Mouse (Mus musculus): Measurements from ENCODE around the gene Acin1. TPM values are rescaled to one million over a fixed set of nuclear protein-coding genes. Genes with fewer than 3 reads are reported as not detected.
A peak's percentile ranks its signal among the peaks of the same experiment; 100 is the strongest.

Gene Acin1
- polyA plus RNA-seq, 1 experiment from 2014 or later: 38.0 TPM

DNA sequence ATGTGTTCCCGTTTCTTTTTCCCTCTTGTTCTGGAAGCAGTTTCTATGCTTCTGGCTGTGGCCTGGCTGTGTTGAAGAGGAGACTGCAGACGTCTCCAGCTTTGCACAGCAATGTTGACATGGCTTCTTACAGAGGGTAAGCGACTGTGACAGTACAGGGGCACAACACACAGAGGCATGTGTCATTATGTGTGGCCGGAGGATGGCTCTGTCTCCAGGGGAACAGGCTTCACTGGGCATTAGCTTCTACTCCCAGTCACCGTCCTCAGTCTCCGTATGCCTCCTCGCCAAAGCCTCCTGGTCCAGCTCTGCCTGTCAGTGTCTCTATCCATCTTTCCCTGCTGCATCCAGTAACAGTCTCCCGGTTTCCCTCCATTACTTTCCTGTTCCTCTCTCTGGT lies 79.5 kb downstream of the Acin1 start:
- 70% methylated on average over 8 of the region's 8 CpGs for WGBS (ENCODE audit: insufficient replicate concordance)
- Histone ChIP-seq H3K4me1 (ENCODE audit: insufficient read depth) (peaks cover 28% of the 10 kb centered on the region), H3K27me3 (ENCODE audit: insufficient read depth, low read length) (no peaks in the 10 kb centered on the region), H3K36me3 (replicated peaks; ENCODE audit: insufficient read depth, low read length) (no peaks in the 10 kb centered on the region; the same call in 1 of the 2 replicates), H3K9me3 (ENCODE audit: low read length) (no peaks in the 10 kb centered on the region), H3K9ac (replicated peaks) (no peak overlapping the region), H3K4me3 (ENCODE audit: low read depth, low read length) (no peak overlapping the region), H3K27ac (ENCODE audit: low read depth) (no peak overlapping the region), H3K4me2 (ENCODE audit: low read depth, low read length) (no peak overlapping the region)
- ATAC-seq: no peak
- DNase-seq: no peak
- TF ChIP-seq EP300 (IDR thresholded peaks at IDR 0.05; ENCODE audit: low read depth) (no peak), CTCF (IDR thresholded peaks at IDR 0.05; ENCODE audit: low read depth) (no peak)

DNA sequence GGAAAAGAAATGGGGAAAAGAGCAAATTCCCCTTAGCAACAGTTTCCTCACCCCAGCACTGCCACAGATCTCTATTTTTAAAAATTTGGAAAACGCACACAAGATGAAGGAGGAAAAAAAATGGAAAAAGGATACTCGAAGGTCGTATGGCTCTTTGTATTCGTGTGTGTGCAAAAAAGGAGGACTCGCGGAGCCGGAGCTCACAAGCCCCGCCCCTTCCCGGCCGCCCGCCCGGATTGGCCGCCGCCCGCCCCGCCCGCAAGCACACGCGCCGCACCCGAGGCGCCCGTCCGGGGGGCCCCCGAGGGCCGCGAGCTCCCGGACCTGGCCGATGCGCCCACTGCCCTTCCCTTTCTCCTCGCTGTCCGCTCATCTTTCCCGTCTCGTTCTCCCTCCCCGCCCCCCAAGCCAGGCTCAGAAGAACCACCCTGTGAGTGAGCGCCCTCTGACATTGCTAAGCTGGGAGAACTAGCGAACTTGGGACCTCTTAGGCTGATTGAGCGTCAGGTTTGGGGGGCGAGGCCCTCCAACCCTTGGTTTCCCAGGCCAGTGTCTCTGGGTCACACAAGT lies 80.9 kb downstream of the Acin1 start, which contains the start of gene 4931414P19Rik:
Gene 4931414P19Rik (minus strand): TSS at position 242 of the 570 bp plus-strand sequence.
- Histone ChIP-seq H3K4me2 (ENCODE audit: low read depth, low read length) (peak within 1 kb of the TSS; percentile 78), H3K27ac (ENCODE audit: low read depth) (peak within 1 kb of the TSS; percentile 84), H3K9ac (replicated peaks) (peak within 1 kb of the TSS; percentile 73), H3K36me3 (replicated peaks; ENCODE audit: insufficient read depth, low read length) (no peaks in the 10 kb centered on the region), H3K4me1 (ENCODE audit: insufficient read depth) (peaks cover 31% of the 10 kb centered on the region), H3K4me3 (ENCODE audit: low read depth, low read length) (peak within 1 kb of the TSS; percentile 60), H3K27me3 (ENCODE audit: insufficient read depth, low read length) (no peaks in the 10 kb centered on the region), H3K9me3 (ENCODE audit: low read length) (no peaks in the 10 kb centered on the region)
- under 1% methylated on average over 39 of the region's 39 CpGs for WGBS (ENCODE audit: insufficient replicate concordance)
- no peak for TF ChIP-seq CTCF (IDR thresholded peaks at IDR 0.05; ENCODE audit: low read depth)
- no peak for TF ChIP-seq EP300 (IDR thresholded peaks at IDR 0.05; ENCODE audit: low read depth)
- peak; percentile 46 for ATAC-seq
- DNase-seq: peak; percentile 92

GRCm38 (mm10) chr14:54603686-54604085 lies 83.0 kb downstream of the Acin1 start:
- H3K9ac ChIP-seq (replicated peaks): no peak overlapping the region

GRCm38 (mm10) chr14:54603038-54603654 lies 83.6 kb downstream of the Acin1 start:
- DNase-seq (peak; percentile 96), ATAC-seq (peak; percentile 99)
- no peaks in the 10 kb centered on the region for H3K27me3 ChIP-seq (ENCODE audit: insufficient read depth, low read length)
- peaks cover 31% of the 10 kb centered on the region for H3K4me1 ChIP-seq (ENCODE audit: insufficient read depth)
- peak overlapping the region; percentile 84 for H3K27ac ChIP-seq (ENCODE audit: low read depth)
- H3K4me2 ChIP-seq (ENCODE audit: low read depth, low read length): peak overlapping the region; percentile 59
- TF ChIP-seq EP300 (IDR thresholded peaks at IDR 0.05; ENCODE audit: low read depth) (peak; percentile 35; the same call in 1 of the 2 replicates), CTCF (IDR thresholded peaks at IDR 0.05; ENCODE audit: low read depth) (peak; percentile 22; the same call in 1 of the 2 replicates)
- H3K36me3 ChIP-seq (replicated peaks; ENCODE audit: insufficient read depth, low read length): no peaks in the 10 kb centered on the region
- H3K9me3 ChIP-seq (ENCODE audit: low read length): no peaks in the 10 kb centered on the region
- peak overlapping the region; percentile 62 for H3K4me3 ChIP-seq (ENCODE audit: low read depth, low read length)
- 1% methylated on average over 45 of the region's 46 CpGs for WGBS (ENCODE audit: insufficient replicate concordance)
- H3K9ac ChIP-seq (replicated peaks): peak overlapping the region; percentile 66

More at GRCm38 (mm10) chr14:54603686-54604085, 83.0 kb downstream of the Acin1 start:
- 83% methylated on average over 8 of the region's 8 CpGs for WGBS (ENCODE audit: insufficient replicate concordance)
- peak overlapping the region; percentile 84 for H3K27ac ChIP-seq (ENCODE audit: low read depth)
- no peaks in the 10 kb centered on the region for H3K36me3 ChIP-seq (replicated peaks; ENCODE audit: insufficient read depth, low read length)
- H3K4me3 ChIP-seq (ENCODE audit: low read depth, low read length): peak overlapping the region; percentile 62
- DNase-seq (no peak), ATAC-seq (no peak)
- H3K4me1 ChIP-seq (ENCODE audit: insufficient read depth): peaks cover 31% of the 10 kb centered on the region
- TF ChIP-seq CTCF (IDR thresholded peaks at IDR 0.05; ENCODE audit: low read depth): no peak
- no peak for TF ChIP-seq EP300 (IDR thresholded peaks at IDR 0.05; ENCODE audit: low read depth)
- no peaks in the 10 kb centered on the region for H3K9me3 ChIP-seq (ENCODE audit: low read length)
- H3K27me3 ChIP-seq (ENCODE audit: insufficient read depth, low read length): no peaks in the 10 kb centered on the region
- H3K4me2 ChIP-seq (ENCODE audit: low read depth, low read length): peak overlapping the region; percentile 59

DNA sequence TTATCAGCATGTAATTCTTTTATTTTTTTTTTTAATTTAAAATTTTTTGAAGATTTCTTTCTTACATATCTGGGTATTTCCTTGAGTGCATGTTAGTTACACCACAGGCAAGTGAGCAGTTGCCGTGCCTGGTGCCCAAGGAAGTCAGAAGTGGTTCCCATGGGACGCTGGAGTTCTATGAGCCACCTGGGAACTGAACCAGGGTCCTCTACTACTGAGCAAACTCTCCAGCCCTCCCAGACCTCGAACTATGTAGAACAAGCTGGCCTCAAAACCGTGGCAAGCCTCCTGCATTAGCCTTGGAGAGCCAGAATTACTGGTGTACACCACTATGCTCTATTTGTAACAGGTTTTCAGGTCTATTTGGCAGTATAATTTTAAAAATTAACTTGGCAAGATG lies 84.1 kb downstream of the Acin1 start:
- DNase-seq (no peak), ATAC-seq (peak; percentile 1; the same call in 1 of the 2 replicates)
- H3K9ac ChIP-seq (replicated peaks): peak overlapping the region; percentile 66
- H3K4me2 ChIP-seq (ENCODE audit: low read depth, low read length): peak overlapping the region; percentile 59
- WGBS (ENCODE audit: insufficient replicate concordance): 42% methylated on average over 4 of the region's 4 CpGs
- H3K27ac ChIP-seq (ENCODE audit: low read depth): peak overlapping the region; percentile 84
- H3K27me3 ChIP-seq (ENCODE audit: insufficient read depth, low read length): no peaks in the 10 kb centered on the region
- no peak for TF ChIP-seq EP300 (IDR thresholded peaks at IDR 0.05; ENCODE audit: low read depth)
- TF ChIP-seq CTCF (IDR thresholded peaks at IDR 0.05; ENCODE audit: low read depth): no peak
- H3K4me1 ChIP-seq (ENCODE audit: insufficient read depth): peaks cover 31% of the 10 kb centered on the region
- H3K36me3 ChIP-seq (replicated peaks; ENCODE audit: insufficient read depth, low read length): no peaks in the 10 kb centered on the region
- peak overlapping the region; percentile 62 for H3K4me3 ChIP-seq (ENCODE audit: low read depth, low read length)
- no peaks in the 10 kb centered on the region for H3K9me3 ChIP-seq (ENCODE audit: low read length)

DNA sequence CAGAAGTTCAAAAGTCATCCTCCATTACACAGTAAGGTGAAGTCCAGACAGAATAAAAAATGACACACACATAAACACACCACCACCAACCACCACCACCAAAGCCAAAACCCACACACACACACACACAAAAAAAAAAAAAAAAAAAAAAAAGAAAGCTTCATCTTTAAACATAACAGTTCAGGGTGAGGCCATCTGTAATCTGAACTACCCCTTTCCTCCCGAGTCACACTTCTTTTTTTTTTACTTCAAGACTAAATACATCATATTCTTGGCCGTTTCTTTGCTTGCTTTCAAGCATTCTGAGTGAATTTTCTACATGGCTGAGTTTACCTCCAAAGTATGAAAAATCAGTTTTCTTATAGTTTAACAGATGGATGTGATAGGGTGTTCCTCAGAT lies 85.1 kb downstream of the Acin1 start:
- WGBS (ENCODE audit: insufficient replicate concordance): 54% methylated on average over 2 of the region's 2 CpGs
- H3K27ac ChIP-seq (ENCODE audit: low read depth): no peak overlapping the region
- H3K36me3 ChIP-seq (replicated peaks; ENCODE audit: insufficient read depth, low read length): no peaks in the 10 kb centered on the region
- H3K9ac ChIP-seq (replicated peaks): no peak overlapping the region
- TF ChIP-seq EP300 (IDR thresholded peaks at IDR 0.05; ENCODE audit: low read depth) (no peak), CTCF (IDR thresholded peaks at IDR 0.05; ENCODE audit: low read depth) (no peak)
- H3K4me2 ChIP-seq (ENCODE audit: low read depth, low read length): no peak overlapping the region
- H3K4me1 ChIP-seq (ENCODE audit: insufficient read depth): peaks cover 31% of the 10 kb centered on the region
- H3K27me3 ChIP-seq (ENCODE audit: insufficient read depth, low read length): no peaks in the 10 kb centered on the region
- H3K4me3 ChIP-seq (ENCODE audit: low read depth, low read length): no peak overlapping the region
- DNase-seq (no peak), ATAC-seq (no peak)
- H3K9me3 ChIP-seq (ENCODE audit: low read length): no peaks in the 10 kb centered on the region
